Mouse (Mus musculus): ENCODE results near the gene Dido1. TPM values are rescaled to one million over a fixed set of nuclear protein-coding genes. Genes with fewer than 3 reads are reported as not detected.

The Dido1 gene
- total RNA-seq, 1 experiment, result 84.7 TPM

- Histone ChIP-seq H3K27ac (ENCODE audit: insufficient read depth, low read depth, low read length, poor library complexity, severe bottlenecking) (no peak overlapping the region; the same call in 1 of the 2 replicates), H3K9ac (ENCODE audit: insufficient read depth, low read depth, low read length, poor library complexity, severe bottlenecking) (peak overlapping the region; percentile 10; the same call in 1 of the 2 replicates), H3K9me3 (ENCODE audit: control insufficient read depth, insufficient read depth, low read depth, low read length) (no peaks in the 10 kb centered on the region), H3K4me3 (ENCODE audit: insufficient read depth in 1 of 2, low read depth in 1 of 2, low read length in 2 of 2, poor library complexity in 1 of 2, severe bottlenecking in 1 of 2) (peak overlapping the region in 1 of 2 experiments; percentile 13; a peak in 2 of 4 replicates), H3K4me1 (ENCODE audit: control insufficient read depth in 2 of 2, insufficient read depth in 2 of 2, low read length in 2 of 2, poor library complexity in 1 of 2) (peaks cover 9 to 16% of the 10 kb centered on the region in 2 experiments; a peak in 3 of 4 replicates), H3K36me3 (ENCODE audit: control insufficient read depth, insufficient read depth, low read length, poor library complexity, severe bottlenecking) (peaks cover 17% of the 10 kb centered on the region)
- no peak for TF ChIP-seq MAFK (IDR thresholded peaks at IDR 0.05; ENCODE audit: insufficient read depth, low read depth, low read length)
- TF ChIP-seq ZNF384 (IDR thresholded peaks at IDR 0.05; ENCODE audit: low read depth, low read length), result no peak
- no peak for TF ChIP-seq ZC3H11A (IDR thresholded peaks at IDR 0.05; ENCODE audit: borderline replicate concordance, low read depth, low read length)
- TF ChIP-seq HCFC1 (IDR thresholded peaks at IDR 0.05; ENCODE audit: borderline replicate concordance, insufficient read depth, low read length), result no peak
- no peak for TF ChIP-seq CHD2 (IDR thresholded peaks at IDR 0.05; ENCODE audit: low read depth, low read length)
- DNase-seq (ENCODE audit: low read depth, low spot score), result no peak
- in situ Hi-C loops (cut with MboI; ENCODE audit: low sequenced_read_pairs in 2 of 2, unreplicated experiment in 2 of 2), result no loop called here
These were observed 5.2 kb downstream of the Dido1 start for GRCm38 (mm10) chr2:180704591-180704990.

- H3K36me3 ChIP-seq (ENCODE audit: control insufficient read depth, insufficient read depth, low read length, poor library complexity, severe bottlenecking), result peaks cover 15% of the 10 kb centered on the region
- peak overlapping the region; percentile 2 to 73; a peak in 3 of 4 replicates for H3K4me3 ChIP-seq (ENCODE audit: insufficient read depth in 1 of 2, low read depth in 1 of 2, low read length in 2 of 2, poor library complexity in 1 of 2, severe bottlenecking in 1 of 2)
- no peak overlapping the region for H3K27ac ChIP-seq (ENCODE audit: insufficient read depth, low read depth, low read length, poor library complexity, severe bottlenecking)
- no peak for DNase-seq (ENCODE audit: low read depth, low spot score)
- peaks cover 13 to 16% of the 10 kb centered on the region in 2 experiments; a peak in 3 of 4 replicates for H3K4me1 ChIP-seq (ENCODE audit: control insufficient read depth in 2 of 2, insufficient read depth in 2 of 2, low read length in 2 of 2, poor library complexity in 1 of 2)
- no peaks in the 10 kb centered on the region for H3K9me3 ChIP-seq (ENCODE audit: control insufficient read depth, insufficient read depth, low read depth, low read length)
- in situ Hi-C loops (cut with MboI; ENCODE audit: low sequenced_read_pairs in 2 of 2, unreplicated experiment in 2 of 2), result no loop called here
- no peak overlapping the region for H3K9ac ChIP-seq (ENCODE audit: insufficient read depth, low read depth, low read length, poor library complexity, severe bottlenecking)
- no peak for TF ChIP-seq CHD2 (IDR thresholded peaks at IDR 0.05; ENCODE audit: low read depth, low read length)
- TF ChIP-seq ZC3H11A (IDR thresholded peaks at IDR 0.05; ENCODE audit: borderline replicate concordance, low read depth, low read length), result no peak
- TF ChIP-seq HCFC1 (IDR thresholded peaks at IDR 0.05; ENCODE audit: borderline replicate concordance, insufficient read depth, low read length), result no peak
- no peak for TF ChIP-seq MAFK (IDR thresholded peaks at IDR 0.05; ENCODE audit: insufficient read depth, low read depth, low read length)
- no peak for TF ChIP-seq ZNF384 (IDR thresholded peaks at IDR 0.05; ENCODE audit: low read depth, low read length)
These were observed 6.0 kb downstream of the Dido1 start for GRCm38 (mm10) chr2:180703645-180704359.

GRCm38 (mm10) chr2:180703175-180703574 lies 6.6 kb downstream of the Dido1 start:
- TF ChIP-seq MAFK (IDR thresholded peaks at IDR 0.05; ENCODE audit: insufficient read depth, low read depth, low read length) (no peak), HCFC1 (IDR thresholded peaks at IDR 0.05; ENCODE audit: borderline replicate concordance, insufficient read depth, low read length) (no peak), ZC3H11A (IDR thresholded peaks at IDR 0.05; ENCODE audit: borderline replicate concordance, low read depth, low read length) (no peak), ZNF384 (IDR thresholded peaks at IDR 0.05; ENCODE audit: low read depth, low read length) (no peak), CHD2 (IDR thresholded peaks at IDR 0.05; ENCODE audit: low read depth, low read length) (no peak)
- H3K27ac ChIP-seq (ENCODE audit: insufficient read depth, low read depth, low read length, poor library complexity, severe bottlenecking), result no peak overlapping the region; the same call in 1 of the 2 replicates
- peak overlapping the region; percentile 24; the same call in 1 of the 2 replicates for H3K9ac ChIP-seq (ENCODE audit: insufficient read depth, low read depth, low read length, poor library complexity, severe bottlenecking)
- in situ Hi-C loops (cut with MboI; ENCODE audit: low sequenced_read_pairs in 2 of 2, unreplicated experiment in 2 of 2), result no loop called here
- H3K9me3 ChIP-seq (ENCODE audit: control insufficient read depth, insufficient read depth, low read depth, low read length), result no peaks in the 10 kb centered on the region
- H3K4me3 ChIP-seq (ENCODE audit: insufficient read depth in 1 of 2, low read depth in 1 of 2, low read length in 2 of 2, poor library complexity in 1 of 2, severe bottlenecking in 1 of 2), result peak overlapping the region; percentile 73 to 93
- no peak for DNase-seq (ENCODE audit: low read depth, low spot score)
- H3K4me1 ChIP-seq (ENCODE audit: control insufficient read depth in 2 of 2, insufficient read depth in 2 of 2, low read length in 2 of 2, poor library complexity in 1 of 2), result peaks cover 13 to 16% of the 10 kb centered on the region in 2 experiments; a peak in 3 of 4 replicates
- H3K36me3 ChIP-seq (ENCODE audit: control insufficient read depth, insufficient read depth, low read length, poor library complexity, severe bottlenecking), result peaks cover 15% of the 10 kb centered on the region

DNA sequence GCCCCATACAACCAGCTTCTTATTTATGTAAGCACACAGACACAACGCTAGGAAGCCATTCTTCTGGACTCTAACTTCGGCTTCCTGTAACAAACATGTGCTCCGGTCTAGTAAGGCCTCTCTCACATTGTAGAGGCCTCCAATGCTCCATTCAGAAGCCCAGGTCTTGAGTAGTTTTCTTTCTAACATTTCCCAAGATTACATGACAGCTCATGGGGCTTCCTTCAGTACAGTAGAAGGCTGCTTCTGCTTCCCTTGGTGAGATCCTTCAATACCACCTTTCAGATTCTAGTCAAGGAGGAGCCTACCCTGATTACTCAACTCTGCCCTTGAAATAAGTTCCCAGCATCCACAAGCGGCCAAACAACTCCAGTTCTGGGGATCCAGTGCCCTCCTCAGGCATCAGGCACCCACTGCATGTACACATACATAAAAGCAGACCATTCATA lies 7.1 kb downstream of the Dido1 start:
- in situ Hi-C loops (cut with MboI; ENCODE audit: low sequenced_read_pairs in 2 of 2, unreplicated experiment in 2 of 2), result no loop called here
- H3K4me1 ChIP-seq (ENCODE audit: control insufficient read depth in 2 of 2, insufficient read depth in 2 of 2, low read length in 2 of 2, poor library complexity in 1 of 2), result peaks cover 13 to 16% of the 10 kb centered on the region in 2 experiments; a peak in 3 of 4 replicates
- TF ChIP-seq ZC3H11A (IDR thresholded peaks at IDR 0.05; ENCODE audit: borderline replicate concordance, low read depth, low read length), result no peak
- TF ChIP-seq CHD2 (IDR thresholded peaks at IDR 0.05; ENCODE audit: low read depth, low read length), result no peak
- TF ChIP-seq ZNF384 (IDR thresholded peaks at IDR 0.05; ENCODE audit: low read depth, low read length), result no peak
- no peak for TF ChIP-seq HCFC1 (IDR thresholded peaks at IDR 0.05; ENCODE audit: borderline replicate concordance, insufficient read depth, low read length)
- no peak for TF ChIP-seq MAFK (IDR thresholded peaks at IDR 0.05; ENCODE audit: insufficient read depth, low read depth, low read length)
- peaks cover 15% of the 10 kb centered on the region for H3K36me3 ChIP-seq (ENCODE audit: control insufficient read depth, insufficient read depth, low read length, poor library complexity, severe bottlenecking)
- peak overlapping the region; percentile 47; the same call in 1 of the 2 replicates for H3K27ac ChIP-seq (ENCODE audit: insufficient read depth, low read depth, low read length, poor library complexity, severe bottlenecking)
- peak overlapping the region; percentile 90 for H3K9ac ChIP-seq (ENCODE audit: insufficient read depth, low read depth, low read length, poor library complexity, severe bottlenecking)
- no peak for DNase-seq (ENCODE audit: low read depth, low spot score)
- no peaks in the 10 kb centered on the region for H3K9me3 ChIP-seq (ENCODE audit: control insufficient read depth, insufficient read depth, low read depth, low read length)
- H3K4me3 ChIP-seq (ENCODE audit: insufficient read depth in 1 of 2, low read depth in 1 of 2, low read length in 2 of 2, poor library complexity in 1 of 2, severe bottlenecking in 1 of 2), result peak overlapping the region; percentile 73 to 93

Data from ES-E14 (cell line).